Mouse (Mus musculus) lung, embryonic 14.5 days (tissue): ENCODE results near the gene Pla2g4d. TPM values are rescaled to one million over a fixed set of nuclear protein-coding genes. Genes with fewer than 3 reads are reported as not detected.

Source experiments
- ATAC-seq: fragments of 200-750 bp; cut with Nextera tagmentation; 2 replicates; pipeline ENCODE4 v1.8.0; 2017; ENCODE audit warnings: mild to moderate bottlenecking, moderate TSS enrichment, moderate library complexity; ENCODE audit not compliant: insufficient read depth
- DNase-seq: peaks from one replicate; pipeline ENCODE4 v3.0.0-alpha.2; 2015
- H3K27ac ChIP-seq: fragments of 300-500 bp; sonication (generic); 2 replicates; pipeline ENCODE4 v1.5.1; 2014; ENCODE audit warnings: low read depth, mild to moderate bottlenecking, moderate library complexity
- H3K27me3 ChIP-seq: fragments of 300-500 bp; sonication (generic); 2 replicates; pipeline ENCODE4 v1.6.1; 2014; ENCODE audit warnings: low read length, control low read depth; ENCODE audit not compliant: insufficient read depth
- H3K36me3 ChIP-seq: fragments of 300-500 bp; sonication (generic); 2 replicates; pipeline ENCODE4 v1.6.1; 2014; ENCODE audit warnings: control low read depth; ENCODE audit not compliant: insufficient read depth
- H3K4me1 ChIP-seq: fragments of 300-500 bp; sonication (generic); 2 replicates; pipeline ENCODE4 v1.6.1; 2014; ENCODE audit warnings: antibody characterized with exemption, control low read depth; ENCODE audit not compliant: insufficient read depth
- H3K4me2 ChIP-seq: fragments of 300-500 bp; sonication (generic); 2 replicates; pipeline ENCODE4 v1.6.1; 2014; ENCODE audit warnings: mild to moderate bottlenecking
- H3K4me3 ChIP-seq: fragments of 300-500 bp; sonication (generic); 2 replicates; pipeline ENCODE4 v1.5.1; 2014; ENCODE audit warnings: low read depth, low read length
- H3K9ac ChIP-seq: fragments of 300-500 bp; sonication (generic); 2 replicates; pipeline ENCODE4 v1.6.1; 2014
- H3K9me3 ChIP-seq: fragments of 300-500 bp; sonication (generic); 2 replicates; pipeline ENCODE4 v1.6.1; 2016; ENCODE audit warnings: low read depth, low read length, control low read depth
- CTCF ChIP-seq: IDR thresholded peaks from 2 replicates; pipeline ENCODE4 v1.5.1; 2016; ENCODE audit warnings: antibody characterized with exemption, low read depth
- WGBS: fragments of 180-500 bp; shearing (Covaris S2); extraction: QIAGEN DNeasy Blood & Tissue Kit; methylation state at CpG from one replicate; pipeline ENCODE4 v1.1.7; 2014; 5-methylcytosine and 5-hydroxymethylcytosine counted together
- polyA plus RNA-seq: library from polyadenylated mRNA; unstranded; fragments of >200 nt; fragmentation: Nextera tagmentation; extraction: Ambion mirVana; gene quantifications from 2 replicates; pipeline ENCODE4 v1.2.1, GENCODE M21; 2014

Pla2g4d gene
- polyA plus RNA-seq, 1 experiment from 2014 or later: not detected

GRCm38 (mm10) chr2:120283550-120283949, 5.4 kb downstream of the Pla2g4d start:
- Histone ChIP-seq H3K27me3 (no peaks in the 10 kb centered on the region), H3K4me2 (no peak overlapping the region), H3K9ac (no peak overlapping the region), H3K9me3 (no peaks in the 10 kb centered on the region), H3K4me3 (no peak overlapping the region), H3K27ac (no peak overlapping the region), H3K4me1 (no peaks in the 10 kb centered on the region), H3K36me3 (no peaks in the 10 kb centered on the region)
- no peak for DNase-seq
- WGBS: 38% methylated on average over 6 of the region's 6 CpGs
- no peak for ATAC-seq
- no peak for TF ChIP-seq CTCF

GRCm38 (mm10) chr2:120281221-120281620, 7.8 kb downstream of the Pla2g4d start:
- H3K4me1 ChIP-seq: no peaks in the 10 kb centered on the region
- H3K4me2 ChIP-seq: no peak overlapping the region
- DNase-seq (no peak), ATAC-seq (no peak)
- no peaks in the 10 kb centered on the region for H3K36me3 ChIP-seq
- WGBS: 42% methylated on average over 3 of the region's 3 CpGs
- H3K4me3 ChIP-seq: no peak overlapping the region
- peak; percentile 19; the same call in 1 of the 2 replicates for TF ChIP-seq CTCF
- H3K27me3 ChIP-seq: no peaks in the 10 kb centered on the region
- H3K27ac ChIP-seq: no peak overlapping the region
- no peaks in the 10 kb centered on the region for H3K9me3 ChIP-seq
- no peak overlapping the region for H3K9ac ChIP-seq

GRCm38 (mm10) chr2:120279961-120280360, 9.0 kb downstream of the Pla2g4d start:
- Histone ChIP-seq H3K4me3 (no peak overlapping the region), H3K4me2 (no peak overlapping the region), H3K27me3 (no peaks in the 10 kb centered on the region), H3K4me1 (no peaks in the 10 kb centered on the region), H3K27ac (no peak overlapping the region), H3K36me3 (no peaks in the 10 kb centered on the region), H3K9me3 (no peaks in the 10 kb centered on the region), H3K9ac (no peak overlapping the region)
- no peak for ATAC-seq
- peak; percentile 84 for TF ChIP-seq CTCF
- DNase-seq: peak; percentile 77
- 12% methylated on average over 8 of the region's 8 CpGs for WGBS

- no peak for ATAC-seq
- Histone ChIP-seq H3K9ac (no peak overlapping the region), H3K4me2 (no peak overlapping the region), H3K27ac (no peak overlapping the region), H3K4me3 (no peak overlapping the region), H3K27me3 (no peaks in the 10 kb centered on the region), H3K4me1 (no peaks in the 10 kb centered on the region), H3K9me3 (no peaks in the 10 kb centered on the region), H3K36me3 (no peaks in the 10 kb centered on the region)
- WGBS: 65% methylated on average over 4 of the region's 4 CpGs
- TF ChIP-seq CTCF: no peak
- no peak for DNase-seq
These were observed 12.0 kb downstream of the Pla2g4d start for GRCm38 (mm10) chr2:120276951-120277350.

- H3K27me3 ChIP-seq: no peaks in the 10 kb centered on the region
- TF ChIP-seq CTCF: peak; percentile 56
- H3K27ac ChIP-seq: no peak overlapping the region
- H3K9me3 ChIP-seq: no peaks in the 10 kb centered on the region
- H3K9ac ChIP-seq: peak overlapping the region; percentile 20; the same call in 1 of the 2 replicates
- peak; percentile 47; the same call in 1 of the 2 replicates for ATAC-seq
- no peaks in the 10 kb centered on the region for H3K36me3 ChIP-seq
- 1% methylated on average over 9 of the region's 9 CpGs for WGBS
- no peaks in the 10 kb centered on the region for H3K4me1 ChIP-seq
- peak overlapping the region; percentile 45; the same call in 1 of the 2 replicates for H3K4me2 ChIP-seq
- H3K4me3 ChIP-seq: no peak overlapping the region
- DNase-seq: peak; percentile 58
These were observed 20.4 kb downstream of the Pla2g4d start for GRCm38 (mm10) chr2:120268635-120269034.

GRCm38 (mm10) chr2:120265523-120265922, 23.5 kb downstream of the Pla2g4d start:
- DNase-seq (peak; percentile 39), ATAC-seq (no peak)
- Histone ChIP-seq H3K4me3 (no peak overlapping the region), H3K4me2 (no peak overlapping the region), H3K27me3 (no peaks in the 10 kb centered on the region), H3K27ac (no peak overlapping the region), H3K9me3 (no peaks in the 10 kb centered on the region), H3K4me1 (no peaks in the 10 kb centered on the region), H3K9ac (no peak overlapping the region), H3K36me3 (no peaks in the 10 kb centered on the region)
- peak; percentile 30; the same call in 1 of the 2 replicates for TF ChIP-seq CTCF
- 71% methylated on average over 6 of the region's 6 CpGs for WGBS

- WGBS: 57% methylated on average over 10 of the region's 10 CpGs
- H3K4me3 ChIP-seq: no peak overlapping the region
- no peak overlapping the region for H3K4me2 ChIP-seq
- H3K27me3 ChIP-seq: no peaks in the 10 kb centered on the region
- H3K27ac ChIP-seq: no peak overlapping the region
- no peak for TF ChIP-seq CTCF
- DNase-seq (no peak), ATAC-seq (no peak)
- H3K36me3 ChIP-seq: no peaks in the 10 kb centered on the region
- H3K4me1 ChIP-seq: no peaks in the 10 kb centered on the region
- H3K9me3 ChIP-seq: no peaks in the 10 kb centered on the region
- H3K9ac ChIP-seq: no peak overlapping the region
These were observed 24.1 kb downstream of the Pla2g4d start for GRCm38 (mm10) chr2:120264858-120265257.

GRCm38 (mm10) chr2:120262876-120263275, 26.1 kb downstream of the Pla2g4d start:
- no peak overlapping the region for H3K4me2 ChIP-seq
- no peaks in the 10 kb centered on the region for H3K36me3 ChIP-seq
- H3K4me3 ChIP-seq: no peak overlapping the region
- no peak for TF ChIP-seq CTCF
- H3K9ac ChIP-seq: no peak overlapping the region
- ATAC-seq (no peak), DNase-seq (no peak)
- 25% methylated on average over 1 of the region's 1 CpGs for WGBS
- no peaks in the 10 kb centered on the region for H3K9me3 ChIP-seq
- H3K27ac ChIP-seq: no peak overlapping the region
- H3K4me1 ChIP-seq: no peaks in the 10 kb centered on the region
- no peaks in the 10 kb centered on the region for H3K27me3 ChIP-seq
